19 mouse cellular contexts compared by ENCODE assay signal in genomic region chr10:53613955-53614354, GRCm38 (mm10).
"Had no signal": no experiment of that assay in that cellular context is flagged by ENCODE, and none has a peak within 500 bp of the region (broad histone marks: within the 10 kb centered on the region; RNA-seq: fewer than 3 reads in every experiment).

No protein-coding gene starts in this region.

- H3K4me2 ChIP-seq: limb, embryonic 13.5 days; liver, embryonic 13.5 days; lung, embryonic 14.5 days; midbrain, embryonic 13.5 days had no signal

- ATAC-seq: hindbrain, postnatal 0 days; inflammation-experienced regulatory T-cells, adult 6 months; intestine, embryonic 16.5 days; lung, postnatal 0 days; midbrain, embryonic 13.5 days; midbrain, embryonic 16.5 days had no signal

- H3K4me3 ChIP-seq: layer of hippocampus, adult 2 months; left cerebral cortex, adult 2 months; limb, embryonic 13.5 days; liver, embryonic 13.5 days; midbrain, embryonic 10.5 days; midbrain, embryonic 13.5 days; myocyte had no signal

- H3K9ac ChIP-seq: limb, embryonic 13.5 days; liver, embryonic 13.5 days; lung, embryonic 14.5 days; midbrain, embryonic 13.5 days had no signal

- DNase-seq: layer of hippocampus, adult 9-11 months; layer of hippocampus, postnatal 36 days; liver; liver, embryonic 13.5 days; lung, embryonic 14.5 days; thymus, adult 18-20 months; thymus, postnatal 36 days had no signal

- H3K27me3 ChIP-seq: limb, embryonic 13.5 days; liver, embryonic 13.5 days; midbrain, embryonic 13.5 days had no signal

- H3K9me3 ChIP-seq: limb, embryonic 13.5 days; liver, embryonic 13.5 days; midbrain, embryonic 10.5 days; midbrain, embryonic 13.5 days had no signal

- H3K27ac ChIP-seq: hindbrain, postnatal 0 days; layer of hippocampus, adult 2 months; left cerebral cortex, adult 2 months; limb, embryonic 13.5 days; liver, embryonic 13.5 days; macrophage; midbrain, embryonic 10.5 days; midbrain, embryonic 13.5 days had no signal

- H3K4me1 ChIP-seq: limb, embryonic 13.5 days; liver, embryonic 13.5 days; midbrain, embryonic 10.5 days; midbrain, embryonic 13.5 days had no signal
